Mouse (Mus musculus): ENCODE data around the gene Lrg1. TPM values are rescaled to one million over a fixed set of nuclear protein-coding genes. Genes with fewer than 3 reads are reported as not detected.

The Lrg1 gene
- polyA plus RNA-seq, 1 experiment from 2014 or later: not detected

DNA sequence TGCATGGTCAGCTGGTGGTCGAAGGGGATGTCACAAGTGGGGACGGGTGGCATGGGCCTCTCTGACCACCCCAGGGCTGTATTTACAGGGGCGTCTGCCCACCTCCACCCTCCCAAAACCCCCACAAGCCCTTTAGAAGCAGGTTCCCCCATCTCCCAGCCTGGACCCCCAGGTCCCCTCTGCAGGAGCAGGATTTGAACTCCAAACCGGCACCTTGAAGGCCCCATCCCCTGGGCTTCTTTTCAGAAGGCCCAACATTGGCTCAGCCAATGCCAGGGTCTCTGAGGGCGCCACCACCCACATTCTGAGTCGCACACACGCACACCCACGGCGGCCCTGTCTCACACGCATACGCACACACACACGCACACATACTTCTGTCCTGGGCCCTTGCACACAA, 1.4 kb upstream of the Lrg1 start:
- no peak for ATAC-seq (ENCODE audit: insufficient number of reproducible peaks, insufficient read depth, low FRiP score, low read depth)
- Histone ChIP-seq H3K9me3 (ENCODE audit: control insufficient read depth, low read depth, low read length) (peaks cover 10% of the 10 kb centered on the region), H3K4me3 (ENCODE audit: low read depth, low read length) (no peak overlapping the region), H3K27ac (ENCODE audit: low read length) (no peak overlapping the region), H3K9ac (replicated peaks; ENCODE audit: low read depth, low read length) (no peak overlapping the region), H3K27me3 (ENCODE audit: control insufficient read depth, insufficient read depth, low read length) (peaks cover 29% of the 10 kb centered on the region), H3K4me1 (ENCODE audit: control insufficient read depth, insufficient read depth, low read length) (peaks cover 3% of the 10 kb centered on the region; the same call in 1 of the 2 replicates), H3K4me2 (replicated peaks; ENCODE audit: low read depth, low read length) (no peak overlapping the region), H3K36me3 (ENCODE audit: control insufficient read depth, insufficient read depth, low read length) (no peaks in the 10 kb centered on the region)
- WGBS: 89% methylated on average over 12 of the region's 12 CpGs

DNA sequence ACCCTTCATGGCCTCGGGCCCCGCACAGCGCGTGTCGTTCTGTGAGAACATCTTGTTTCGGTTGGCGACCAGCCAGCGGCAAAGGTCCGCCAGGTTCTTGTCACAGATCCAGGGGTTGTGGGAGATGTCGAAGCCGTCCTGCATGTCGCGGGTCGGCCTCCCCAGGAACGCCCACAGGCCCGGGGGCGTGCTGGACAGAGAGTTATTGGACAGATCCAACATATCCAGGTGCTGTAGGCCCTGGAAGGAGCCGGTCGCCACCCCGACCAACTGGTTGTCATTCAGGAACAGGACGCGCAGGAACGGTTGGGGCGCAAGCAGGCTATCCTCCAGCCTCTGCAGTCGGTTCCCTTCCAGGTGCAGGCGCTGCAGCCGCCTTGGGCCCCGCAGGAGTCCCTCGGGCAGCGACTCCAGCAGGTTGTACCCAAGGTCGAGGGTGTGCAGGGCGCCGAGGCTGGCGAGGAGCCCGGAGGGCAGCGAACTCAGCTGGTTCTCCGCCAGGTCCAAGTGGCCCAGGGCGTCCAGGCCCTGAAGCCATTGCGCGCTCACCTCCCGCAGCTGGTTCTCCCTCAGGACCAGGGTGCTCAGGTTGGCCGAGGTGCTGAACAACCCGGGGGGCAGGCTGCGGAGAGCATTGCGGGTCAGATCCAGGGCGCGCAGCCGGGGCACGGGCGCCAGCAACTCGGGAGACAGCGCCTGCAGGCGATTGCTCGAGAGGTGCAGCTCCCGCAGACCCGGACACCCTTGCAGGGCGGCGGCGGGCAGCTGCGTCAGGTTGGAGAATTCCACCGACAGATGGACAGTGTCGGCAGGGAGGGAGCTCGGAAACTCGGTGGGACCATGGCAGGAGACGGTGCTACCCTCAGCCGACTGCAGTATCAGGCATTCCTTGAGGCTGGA, 1.6 kb downstream of the Lrg1 start:
- H3K4me1 ChIP-seq (ENCODE audit: control insufficient read depth, insufficient read depth, low read length): peaks cover 3% of the 10 kb centered on the region; the same call in 1 of the 2 replicates
- H3K9ac ChIP-seq (replicated peaks; ENCODE audit: low read depth, low read length): no peak overlapping the region
- H3K9me3 ChIP-seq (ENCODE audit: control insufficient read depth, low read depth, low read length): peaks cover 10% of the 10 kb centered on the region
- no peak overlapping the region for H3K27ac ChIP-seq (ENCODE audit: low read length)
- H3K27me3 ChIP-seq (ENCODE audit: control insufficient read depth, insufficient read depth, low read length): peaks cover 29% of the 10 kb centered on the region
- no peak overlapping the region for H3K4me3 ChIP-seq (ENCODE audit: low read depth, low read length)
- H3K4me2 ChIP-seq (replicated peaks; ENCODE audit: low read depth, low read length): peak overlapping the region; percentile 23
- no peaks in the 10 kb centered on the region for H3K36me3 ChIP-seq (ENCODE audit: control insufficient read depth, insufficient read depth, low read length)
- WGBS: 5% methylated on average over 66 of the region's 66 CpGs
- no peak for ATAC-seq (ENCODE audit: insufficient number of reproducible peaks, insufficient read depth, low FRiP score, low read depth)

DNA sequence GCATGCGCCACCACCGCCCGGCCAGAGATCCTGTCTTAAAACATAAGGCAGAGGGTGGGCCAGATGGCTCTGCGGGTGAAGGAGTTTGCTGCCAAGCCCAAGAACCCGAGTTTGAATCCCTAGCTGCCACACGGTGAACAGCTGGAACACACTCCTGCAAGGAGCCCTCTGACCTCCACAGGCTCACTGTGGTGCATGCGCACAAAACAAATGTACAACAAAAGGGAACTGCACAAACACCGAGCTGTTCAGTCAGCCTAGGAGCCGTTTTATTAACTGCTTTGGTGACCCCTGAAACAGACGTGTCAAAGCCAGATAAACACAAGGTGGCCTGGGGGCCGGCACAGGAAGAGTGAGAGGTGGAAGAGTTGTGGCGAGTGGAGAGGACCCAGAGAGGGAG, 2.4 kb downstream of the Lrg1 start:
- Histone ChIP-seq H3K9me3 (ENCODE audit: control insufficient read depth, low read depth, low read length) (peaks cover 10% of the 10 kb centered on the region), H3K36me3 (ENCODE audit: control insufficient read depth, insufficient read depth, low read length) (no peaks in the 10 kb centered on the region), H3K4me1 (ENCODE audit: control insufficient read depth, insufficient read depth, low read length) (peaks cover 3% of the 10 kb centered on the region; the same call in 1 of the 2 replicates), H3K4me2 (replicated peaks; ENCODE audit: low read depth, low read length) (peak overlapping the region; percentile 23; the same call in 1 of the 2 replicates), H3K9ac (replicated peaks; ENCODE audit: low read depth, low read length) (no peak overlapping the region), H3K27me3 (ENCODE audit: control insufficient read depth, insufficient read depth, low read length) (peaks cover 29% of the 10 kb centered on the region), H3K4me3 (ENCODE audit: low read depth, low read length) (no peak overlapping the region), H3K27ac (ENCODE audit: low read length) (no peak overlapping the region)
- WGBS: 38% methylated on average over 12 of the region's 12 CpGs
- no peak for ATAC-seq (ENCODE audit: insufficient number of reproducible peaks, insufficient read depth, low FRiP score, low read depth)

DNA sequence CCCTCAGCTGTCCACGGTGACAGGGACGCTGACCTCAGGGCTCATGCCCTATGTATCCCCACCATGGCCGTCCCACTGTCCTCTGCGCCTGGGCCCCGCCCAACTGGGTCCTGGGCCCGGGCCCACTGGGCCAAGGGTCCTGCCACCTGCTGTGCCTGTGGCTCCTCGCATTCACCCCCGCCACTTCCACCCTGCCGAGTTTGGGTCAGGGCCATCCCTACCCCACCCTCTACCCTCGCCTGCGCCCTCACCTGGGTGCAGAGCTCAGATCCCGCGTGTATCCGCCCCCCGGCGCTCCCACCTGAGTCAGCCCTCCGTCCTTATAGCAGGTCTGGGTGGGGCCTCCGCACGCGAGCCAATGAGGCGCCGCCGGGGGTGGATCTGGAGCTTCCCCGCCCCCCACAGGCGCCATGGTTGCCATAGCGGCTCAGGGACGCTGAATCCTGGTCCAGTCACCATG, 4.5 kb downstream of the Lrg1 start, which contains the start of gene Plin5:
Gene Plin5, minus strand, starts transcription at position 346 of the 460 bp plus-strand sequence.
- Histone ChIP-seq H3K4me2 (replicated peaks; ENCODE audit: low read depth, low read length) (peak within 1 kb of the TSS; percentile 42), H3K36me3 (ENCODE audit: control insufficient read depth, insufficient read depth, low read length) (no peaks in the 10 kb centered on the region), H3K9me3 (ENCODE audit: control insufficient read depth, low read depth, low read length) (peaks cover 2% of the 10 kb centered on the region), H3K27me3 (ENCODE audit: control insufficient read depth, insufficient read depth, low read length) (peaks cover 23% of the 10 kb centered on the region), H3K27ac (ENCODE audit: low read length) (no peak within 1 kb of the TSS), H3K9ac (replicated peaks; ENCODE audit: low read depth, low read length) (no peak within 1 kb of the TSS; the same call in 1 of the 2 replicates), H3K4me1 (ENCODE audit: control insufficient read depth, insufficient read depth, low read length) (peaks cover 3% of the 10 kb centered on the region; the same call in 1 of the 2 replicates), H3K4me3 (ENCODE audit: low read depth, low read length) (peak within 1 kb of the TSS; percentile 19)
- ATAC-seq (ENCODE audit: insufficient number of reproducible peaks, insufficient read depth, low FRiP score, low read depth): peak; percentile 67
- 1% methylated on average over 24 of the region's 27 CpGs for WGBS

DNA sequence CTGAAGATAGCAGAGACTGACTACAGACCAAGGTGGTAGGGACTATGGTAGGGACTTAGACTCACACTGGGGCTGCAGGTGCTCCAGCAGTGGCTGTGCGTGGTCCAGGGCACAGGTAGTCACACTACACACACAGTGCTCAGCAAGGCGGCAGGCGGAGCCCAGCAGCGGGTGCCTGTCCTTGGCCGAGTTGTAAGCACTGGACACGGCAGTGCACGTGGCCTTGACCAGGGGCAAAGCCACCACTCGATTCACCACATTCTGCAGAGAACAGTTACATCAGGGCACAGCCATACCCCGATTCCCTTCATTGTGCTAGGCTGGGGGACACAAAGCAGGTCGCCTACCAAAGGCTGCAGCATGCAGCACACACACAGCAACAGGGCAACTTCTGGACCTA, 5.6 kb downstream of the Lrg1 start:
- H3K27me3 ChIP-seq (ENCODE audit: control insufficient read depth, insufficient read depth, low read length): peaks cover 18% of the 10 kb centered on the region
- H3K36me3 ChIP-seq (ENCODE audit: control insufficient read depth, insufficient read depth, low read length): no peaks in the 10 kb centered on the region
- H3K27ac ChIP-seq (ENCODE audit: low read length): no peak overlapping the region
- H3K4me1 ChIP-seq (ENCODE audit: control insufficient read depth, insufficient read depth, low read length): peaks cover 3% of the 10 kb centered on the region; the same call in 1 of the 2 replicates
- H3K4me3 ChIP-seq (ENCODE audit: low read depth, low read length): no peak overlapping the region
- no peak overlapping the region for H3K9ac ChIP-seq (replicated peaks; ENCODE audit: low read depth, low read length)
- no peaks in the 10 kb centered on the region for H3K9me3 ChIP-seq (ENCODE audit: control insufficient read depth, low read depth, low read length)
- ATAC-seq (ENCODE audit: insufficient number of reproducible peaks, insufficient read depth, low FRiP score, low read depth): no peak
- H3K4me2 ChIP-seq (replicated peaks; ENCODE audit: low read depth, low read length): no peak overlapping the region
- WGBS: 80% methylated on average over 10 of the region's 10 CpGs

DNA sequence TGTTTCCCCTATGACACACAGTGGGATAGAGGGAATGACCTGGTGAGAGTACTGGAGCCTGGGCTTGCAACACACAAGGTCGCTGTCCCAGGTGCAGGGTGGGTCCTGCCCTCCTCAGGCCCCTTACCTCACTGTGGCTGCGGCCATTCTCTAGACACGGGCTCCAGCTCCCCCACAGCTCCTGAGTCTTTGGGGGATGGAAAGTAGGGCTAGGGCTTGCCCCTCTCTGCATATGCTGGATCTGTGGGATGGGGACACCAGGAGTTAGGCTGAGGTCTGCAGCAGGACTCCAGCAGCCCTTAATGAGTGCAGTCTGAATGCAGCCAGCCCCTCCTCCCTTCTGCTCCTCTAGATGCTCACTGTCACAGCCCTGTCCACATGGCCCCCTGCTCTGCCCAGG, 9.1 kb downstream of the Lrg1 start:
- Histone ChIP-seq H3K9ac (replicated peaks; ENCODE audit: low read depth, low read length) (no peak overlapping the region), H3K27me3 (ENCODE audit: control insufficient read depth, insufficient read depth, low read length) (no peaks in the 10 kb centered on the region), H3K4me3 (ENCODE audit: low read depth, low read length) (no peak overlapping the region), H3K27ac (ENCODE audit: low read length) (no peak overlapping the region), H3K4me2 (replicated peaks; ENCODE audit: low read depth, low read length) (no peak overlapping the region), H3K9me3 (ENCODE audit: control insufficient read depth, low read depth, low read length) (no peaks in the 10 kb centered on the region), H3K4me1 (ENCODE audit: control insufficient read depth, insufficient read depth, low read length) (no peaks in the 10 kb centered on the region), H3K36me3 (ENCODE audit: control insufficient read depth, insufficient read depth, low read length) (no peaks in the 10 kb centered on the region; the same call in 1 of the 2 replicates)
- WGBS: 82% methylated on average over 3 of the region's 3 CpGs
- no peak for ATAC-seq (ENCODE audit: insufficient number of reproducible peaks, insufficient read depth, low FRiP score, low read depth)

DNA sequence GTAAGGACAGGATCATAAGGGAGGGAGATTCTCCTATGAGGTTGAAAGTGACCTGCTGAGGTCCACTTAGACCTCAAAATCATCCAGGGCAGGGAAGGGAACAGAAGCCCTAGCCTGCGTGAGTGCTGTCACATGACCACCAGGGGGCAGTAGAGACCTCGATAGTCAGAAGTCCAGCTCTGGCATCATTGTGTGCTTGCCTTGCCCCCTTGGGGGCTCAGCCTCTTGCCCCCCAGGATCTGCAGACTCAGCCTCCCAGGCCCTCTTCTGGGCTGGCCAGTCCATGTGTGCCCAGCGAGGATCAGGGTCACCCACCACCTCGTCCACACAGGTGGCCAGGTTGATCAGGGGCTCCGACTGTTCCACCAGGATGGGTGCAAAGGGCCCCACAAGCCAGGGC, 9.9 kb downstream of the Lrg1 start:
- Histone ChIP-seq H3K27me3 (ENCODE audit: control insufficient read depth, insufficient read depth, low read length) (no peaks in the 10 kb centered on the region), H3K27ac (ENCODE audit: low read length) (no peak overlapping the region), H3K36me3 (ENCODE audit: control insufficient read depth, insufficient read depth, low read length) (no peaks in the 10 kb centered on the region; the same call in 1 of the 2 replicates), H3K9me3 (ENCODE audit: control insufficient read depth, low read depth, low read length) (no peaks in the 10 kb centered on the region), H3K4me2 (replicated peaks; ENCODE audit: low read depth, low read length) (no peak overlapping the region), H3K4me3 (ENCODE audit: low read depth, low read length) (no peak overlapping the region), H3K9ac (replicated peaks; ENCODE audit: low read depth, low read length) (no peak overlapping the region), H3K4me1 (ENCODE audit: control insufficient read depth, insufficient read depth, low read length) (no peaks in the 10 kb centered on the region)
- WGBS: 48% methylated on average over 5 of the region's 5 CpGs
- ATAC-seq (ENCODE audit: insufficient number of reproducible peaks, insufficient read depth, low FRiP score, low read depth): no peak

DNA sequence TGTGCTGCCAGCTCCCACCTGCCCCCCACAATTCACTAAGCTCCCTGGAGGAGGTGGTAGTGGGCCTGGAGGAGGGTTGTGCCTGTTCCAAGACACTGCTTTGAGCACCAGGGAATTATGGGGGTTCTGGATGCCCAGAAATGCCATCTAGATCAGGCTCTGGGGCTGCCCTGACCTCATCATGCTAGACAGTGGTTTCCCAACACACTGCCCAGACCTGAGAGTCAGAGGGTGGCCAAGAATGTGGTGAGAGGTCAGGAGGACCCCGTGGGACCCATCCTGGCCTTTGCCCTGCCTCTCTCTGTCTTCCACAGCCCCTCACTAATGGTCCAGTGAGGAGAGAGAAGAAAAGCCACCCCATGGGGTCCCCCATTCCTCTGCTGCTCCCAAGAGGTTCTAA, 10.8 kb downstream of the Lrg1 start:
- no peak overlapping the region for H3K4me2 ChIP-seq (replicated peaks; ENCODE audit: low read depth, low read length)
- no peak for ATAC-seq (ENCODE audit: insufficient number of reproducible peaks, insufficient read depth, low FRiP score, low read depth)

More for the DNA sequence above, 10.8 kb downstream of the Lrg1 start:
- no peak overlapping the region for H3K9ac ChIP-seq (replicated peaks; ENCODE audit: low read depth, low read length)
- no peaks in the 10 kb centered on the region for H3K4me1 ChIP-seq (ENCODE audit: control insufficient read depth, insufficient read depth, low read length)
- H3K27me3 ChIP-seq (ENCODE audit: control insufficient read depth, insufficient read depth, low read length): no peaks in the 10 kb centered on the region
- H3K9me3 ChIP-seq (ENCODE audit: control insufficient read depth, low read depth, low read length): no peaks in the 10 kb centered on the region
- WGBS: 47% methylated on average over 1 of the region's 1 CpGs
- no peaks in the 10 kb centered on the region; the same call in 1 of the 2 replicates for H3K36me3 ChIP-seq (ENCODE audit: control insufficient read depth, insufficient read depth, low read length)
- no peak overlapping the region for H3K27ac ChIP-seq (ENCODE audit: low read length)
- H3K4me3 ChIP-seq (ENCODE audit: low read depth, low read length): no peak overlapping the region
